Mouse (Mus musculus) G1E (cell line): Measurements from ENCODE around the gene Dchs1. TPM values are rescaled to one million over a fixed set of nuclear protein-coding genes. Genes with fewer than 3 reads are reported as not detected.

ENCODE experiments used
- ATAC-seq: 2 replicates; pipeline ENCODE4 v1.8.0; 2016; ENCODE audit warnings: mild to moderate bottlenecking; ENCODE audit not compliant: insufficient number of reproducible peaks, poor library complexity, low FRiP score, severe bottlenecking; ENCODE audit errors: extremely low read depth
- DNase-seq: peaks from one replicate; pipeline ENCODE4 v3.0.0; 2012; ENCODE audit warnings: low spot score
- H3K27me3 ChIP-seq: 2 replicates; pipeline ENCODE4 v1.6.1; 2012; ENCODE audit warnings: mild to moderate bottlenecking, low read length, inconsistent platforms; ENCODE audit not compliant: insufficient read depth
- H3K36me3 ChIP-seq: replicated peaks from 2 replicates; pipeline ENCODE3; 2012; ENCODE audit warnings: mild to moderate bottlenecking, inconsistent platforms
- H3K4me1 ChIP-seq: 2 replicates; pipeline ENCODE4 v1.6.1; 2012; ENCODE audit warnings: low read depth, low read length, inconsistent platforms, mixed read lengths; ENCODE audit not compliant: insufficient read depth
- H3K4me3 ChIP-seq: 2 replicates; pipeline ENCODE4 v1.5.1; 2012; ENCODE audit warnings: low read depth, mild to moderate bottlenecking, inconsistent platforms, low read length, moderate library complexity, mixed read lengths
- H3K9me3 ChIP-seq: replicated peaks from 2 replicates; pipeline ENCODE4 v1.6.1; 2012; ENCODE audit warnings: inconsistent platforms
- CTCF ChIP-seq: IDR thresholded peaks from 2 replicates; pipeline ENCODE4 v1.5.1; 2012; ENCODE audit warnings: low read depth, low read length, inconsistent platforms, mixed read lengths
- GATA1 ChIP-seq: IDR thresholded peaks from 2 replicates; pipeline ENCODE4 v1.6.1; 2012; ENCODE audit warnings: borderline replicate concordance, low read length, inconsistent platforms, mixed read lengths
- GATA2 ChIP-seq: IDR thresholded peaks from 2 replicates; pipeline ENCODE4 v1.6.1; 2012; ENCODE audit warnings: low read depth, low read length, inconsistent platforms, borderline replicate concordance
- POLR2AphosphoS5 ChIP-seq: IDR thresholded peaks from 2 replicates; pipeline ENCODE4 v1.6.1; 2012; ENCODE audit warnings: low read depth, low read length, inconsistent platforms; ENCODE audit not compliant: insufficient replicate concordance
- TAL1 ChIP-seq: conservative IDR thresholded peaks from 2 replicates; pipeline ENCODE4 v1.6.1; 2012; ENCODE audit warnings: low read depth, low read length, inconsistent platforms, mixed read lengths
- polyA plus RNA-seq: library from polyadenylated mRNA; stranded (reverse); fragments of >175 nt; gene quantifications from 2 replicates; pipeline ENCODE4 v1.2.3, GENCODE M21; 2012
- total RNA-seq, 2 experiments: library from RNA; stranded (forward) in 1 of 2; stranded (reverse) in 1 of 2; fragments of 200-1000 nt in 1 of 2; fragments of >200 nt in 1 of 2; fragmentation: Nextera tagmentation in 1 of 2; gene quantifications; 2 replicates each; pipeline ENCODE4 v1.2.3; 2014 to 2017

The Dchs1 gene
- total and polyA plus RNA-seq, 3 experiments = 0.05 TPM; not detected in 2

GRCm38 (mm10) chr7:105811516-105811915, 24.1 kb upstream of the Dchs1 start:
- Histone ChIP-seq H3K27me3 (peaks cover 5% of the 10 kb centered on the region; the same call in 1 of the 2 replicates), H3K9me3 (0 out of 2 replicates have a peak, but pooled peaks cover 4% of the 10 kb centered on the region), H3K4me1 (peaks cover 28% of the 10 kb centered on the region), H3K36me3 (peaks cover 30% of the 10 kb centered on the region), H3K4me3 (peak overlapping the region; percentile 99; the same call in 1 of the 2 replicates)
- DNase-seq = no peak
- no peak for ATAC-seq
- TF ChIP-seq TAL1 (no peak), POLR2AphosphoS5 (no peak), GATA2 (no peak), GATA1 (no peak), CTCF (no peak)

- Histone ChIP-seq H3K4me3 (peak within 1 kb of the TSS; percentile 99), H3K36me3 (peaks cover 30% of the 10 kb centered on the region), H3K9me3 (0 out of 2 replicates have a peak, but pooled peaks cover 4% of the 10 kb centered on the region), H3K4me1 (peaks cover 28% of the 10 kb centered on the region), H3K27me3 (peaks cover 5% of the 10 kb centered on the region; the same call in 1 of the 2 replicates)
- DNase-seq (peak; percentile 90), ATAC-seq (peak; percentile 91)
- TF ChIP-seq CTCF (peak; percentile 44; the same call in 1 of the 2 replicates), GATA2 (no peak)
These were observed 23.5 kb upstream of the Dchs1 start, which contains the start of gene Mrpl17 for GRCm38 (mm10) chr7:105810877-105811489. TSS of gene Mrpl17 (minus strand) at chr7:105811099.

- ATAC-seq = peak; percentile 6; the same call in 1 of the 2 replicates
- Histone ChIP-seq H3K36me3 (peaks cover 30% of the 10 kb centered on the region), H3K4me3 (peak overlapping the region; percentile 99), H3K9me3 (0 out of 2 replicates have a peak, but pooled peaks cover 4% of the 10 kb centered on the region), H3K27me3 (peaks cover 5% of the 10 kb centered on the region; the same call in 1 of the 2 replicates), H3K4me1 (peaks cover 28% of the 10 kb centered on the region)
- no peak for DNase-seq
- no peak for TF ChIP-seq CTCF
- no peak for TF ChIP-seq TAL1
- TF ChIP-seq GATA1 = no peak
- TF ChIP-seq POLR2AphosphoS5 = no peak
- TF ChIP-seq GATA2 = no peak
These were observed 22.9 kb upstream of the Dchs1 start for GRCm38 (mm10) chr7:105810280-105810876.

- peaks cover 28% of the 10 kb centered on the region for H3K4me1 ChIP-seq
- ATAC-seq (no peak), DNase-seq (peak; percentile 13)
- 0 out of 2 replicates have a peak, but pooled peaks cover 4% of the 10 kb centered on the region for H3K9me3 ChIP-seq
- H3K36me3 ChIP-seq = peaks cover 30% of the 10 kb centered on the region
- peak overlapping the region; percentile 99 for H3K4me3 ChIP-seq
- TF ChIP-seq POLR2AphosphoS5 (no peak), TAL1 (no peak), GATA2 (no peak)
- H3K27me3 ChIP-seq = peaks cover 5% of the 10 kb centered on the region; the same call in 1 of the 2 replicates
These were observed 22.4 kb upstream of the Dchs1 start for GRCm38 (mm10) chr7:105809836-105810235.

- no peak overlapping the region for H3K4me3 ChIP-seq
- peaks cover 28% of the 10 kb centered on the region for H3K4me1 ChIP-seq
- no peaks in the 10 kb centered on the region for H3K9me3 ChIP-seq
- H3K36me3 ChIP-seq = peaks cover 30% of the 10 kb centered on the region
- DNase-seq = no peak
- H3K27me3 ChIP-seq = no peaks in the 10 kb centered on the region; the same call in 1 of the 2 replicates
- no peak for ATAC-seq
- TF ChIP-seq GATA2 (no peak), CTCF (no peak), GATA1 (no peak), TAL1 (no peak), POLR2AphosphoS5 (no peak)
These were observed 20.9 kb upstream of the Dchs1 start for GRCm38 (mm10) chr7:105808385-105808784.

- Histone ChIP-seq H3K4me1 (peaks cover 22% of the 10 kb centered on the region), H3K4me3 (no peak overlapping the region), H3K36me3 (peaks cover 30% of the 10 kb centered on the region), H3K9me3 (no peaks in the 10 kb centered on the region), H3K27me3 (no peaks in the 10 kb centered on the region; the same call in 1 of the 2 replicates)
- ATAC-seq = no peak
- no peak for DNase-seq
- TF ChIP-seq GATA1 (no peak), CTCF (no peak), POLR2AphosphoS5 (no peak), GATA2 (no peak), TAL1 (no peak)
These were observed 19.3 kb upstream of the Dchs1 start for GRCm38 (mm10) chr7:105806716-105807115.
